Mouse (Mus musculus) layer of hippocampus, postnatal 10 days (tissue): Measurements from ENCODE around the gene Snx29. TPM values are rescaled to one million over a fixed set of nuclear protein-coding genes. Genes with fewer than 3 reads are reported as not detected.
"Not testable (repeated sequence)": the region's sequence is repeated elsewhere in the genome, so short reads cannot be mapped to it uniquely, and the experiment has no call there.

Experiments used
- DNase-seq, 2 experiments: peaks; one replicate each; pipeline ENCODE4 v3.0.0; 2021; ENCODE audit warnings: low spot score in 2 of 2
- total RNA-seq, 2 experiments: library from RNA; stranded (reverse); gene quantifications; 2 replicates each; pipeline ENCODE4 v1.2.3; 2021

Snx29 gene
- total RNA-seq, 2 experiments from 2014 or later = 33.1 to 33.4 TPM

DNA sequence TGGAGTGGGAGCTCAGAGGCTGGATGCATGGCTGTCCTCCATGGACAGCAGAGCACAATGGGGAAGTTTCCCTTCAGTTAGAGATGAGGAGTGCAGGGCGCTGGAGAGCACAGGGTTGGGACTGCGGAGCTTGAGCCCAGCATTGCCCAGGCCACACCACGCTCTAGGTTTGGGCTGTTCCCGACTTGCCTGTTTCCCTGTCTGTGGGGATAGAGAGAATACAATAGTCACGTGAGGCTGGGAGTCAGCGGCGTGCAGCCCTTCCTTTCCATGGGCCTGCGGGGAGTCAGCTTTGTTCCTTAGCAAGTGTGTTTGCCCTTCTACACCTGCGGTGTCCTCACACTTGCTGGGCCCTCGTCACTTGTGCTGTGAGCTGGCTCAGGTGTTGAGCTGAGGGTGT is 37.2 kb downstream of the Snx29 start:
- no peak for DNase-seq

DNA sequence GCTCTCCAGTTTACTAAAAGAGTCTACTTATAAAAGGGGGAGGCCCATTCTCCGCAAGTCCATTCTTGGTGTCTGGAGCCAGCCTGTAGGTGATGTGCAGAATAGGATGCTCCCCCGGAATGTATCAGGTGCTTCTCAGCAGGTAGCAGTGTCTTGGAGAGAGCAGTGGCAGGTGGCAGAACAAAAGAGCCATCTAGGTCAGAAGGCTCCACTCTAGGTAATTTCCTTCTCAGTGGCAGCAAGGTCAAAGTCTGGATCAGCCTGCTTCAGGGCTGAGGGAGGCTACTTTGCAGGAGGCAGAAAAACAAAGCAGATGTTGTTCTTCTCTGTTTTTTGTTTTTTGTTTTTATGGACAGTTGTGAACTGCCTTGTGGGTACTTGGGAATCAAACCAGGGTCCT is 37.9 kb downstream of the Snx29 start:
- DNase-seq = not testable (repeated sequence)

GRCm38 (mm10) chr16:11365626-11366025 is 42.9 kb downstream of the Snx29 start:
- no peak for DNase-seq

- DNase-seq = no peak
These were observed 44.1 kb downstream of the Snx29 start for GRCm38 (mm10) chr16:11366851-11367250.

GRCm38 (mm10) chr16:11368412-11368811 is 45.7 kb downstream of the Snx29 start:
- no peak for DNase-seq

- DNase-seq = no peak
These were observed 46.5 kb downstream of the Snx29 start for GRCm38 (mm10) chr16:11369162-11369561.

GRCm38 (mm10) chr16:11369642-11370041 is 46.9 kb downstream of the Snx29 start:
- peak in 1 of 2 experiments; percentile 20 for DNase-seq

- DNase-seq = no peak
These were observed 47.4 kb downstream of the Snx29 start for GRCm38 (mm10) chr16:11370132-11370544.

DNA sequence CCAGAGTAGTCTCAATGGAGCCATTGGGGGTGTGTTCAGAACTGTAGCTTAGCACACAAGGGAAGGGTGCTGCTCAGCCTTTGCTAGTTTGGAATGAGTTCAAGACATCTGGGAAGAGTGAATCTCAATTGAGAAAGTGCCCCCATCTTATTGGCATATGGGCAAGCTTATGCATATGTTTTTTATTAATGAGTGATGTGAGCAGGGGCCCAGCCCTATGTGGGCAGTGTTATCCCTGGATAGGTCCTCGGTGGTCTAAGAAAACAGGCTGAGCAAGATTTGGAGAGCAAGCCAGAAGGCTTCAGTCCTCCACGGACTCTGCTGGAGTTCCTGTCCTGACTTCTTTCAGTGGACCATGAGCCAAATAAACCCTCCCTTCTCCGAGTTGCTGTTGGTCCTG is 56.6 kb downstream of the Snx29 start:
- DNase-seq = no peak

GRCm38 (mm10) chr16:11380038-11380437 is 57.3 kb downstream of the Snx29 start:
- DNase-seq = no peak

DNA sequence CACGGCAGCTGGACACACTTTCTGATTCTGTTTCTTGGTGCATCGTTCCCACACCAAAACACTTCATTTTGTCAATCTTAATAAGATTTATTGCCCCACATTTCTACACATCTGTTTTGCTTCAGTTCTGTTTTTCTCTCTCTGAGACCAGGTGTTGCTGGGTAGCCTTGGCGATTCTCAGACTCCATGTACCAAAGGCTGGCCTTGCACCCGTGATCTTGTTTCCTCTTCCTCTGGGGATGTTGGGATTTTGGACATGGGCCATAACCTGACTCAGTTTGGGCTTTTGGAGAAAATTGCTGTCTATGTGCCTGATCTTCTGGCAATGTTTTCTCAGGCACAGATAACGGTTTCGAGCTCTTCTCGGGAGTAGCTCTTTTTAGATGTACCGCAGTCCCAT is 58.2 kb downstream of the Snx29 start:
- no peak for DNase-seq

DNA sequence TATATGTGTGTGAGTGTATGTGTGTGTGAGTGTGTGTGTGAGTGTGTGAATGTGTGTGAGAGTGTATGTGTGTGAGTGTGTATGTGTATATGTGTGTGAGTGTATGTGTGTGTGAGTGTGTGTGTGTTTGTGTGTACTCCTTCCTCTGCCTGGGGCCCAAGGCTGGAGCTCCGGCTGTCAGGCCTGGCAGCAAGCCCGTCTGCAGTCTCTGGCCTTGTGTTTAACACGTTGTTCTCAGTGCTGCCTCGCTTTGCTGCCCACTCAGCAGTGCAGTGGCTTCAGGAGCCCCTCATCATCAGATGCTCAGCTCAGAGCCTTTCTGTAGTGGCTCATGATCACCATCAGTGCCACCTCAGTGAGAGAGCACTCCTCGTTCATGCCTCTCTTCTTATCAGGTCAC is 61.7 kb downstream of the Snx29 start:
- peak; percentile 49 to 63 for DNase-seq

GRCm38 (mm10) chr16:11385150-11385549 is 62.4 kb downstream of the Snx29 start:
- DNase-seq = no peak

DNA sequence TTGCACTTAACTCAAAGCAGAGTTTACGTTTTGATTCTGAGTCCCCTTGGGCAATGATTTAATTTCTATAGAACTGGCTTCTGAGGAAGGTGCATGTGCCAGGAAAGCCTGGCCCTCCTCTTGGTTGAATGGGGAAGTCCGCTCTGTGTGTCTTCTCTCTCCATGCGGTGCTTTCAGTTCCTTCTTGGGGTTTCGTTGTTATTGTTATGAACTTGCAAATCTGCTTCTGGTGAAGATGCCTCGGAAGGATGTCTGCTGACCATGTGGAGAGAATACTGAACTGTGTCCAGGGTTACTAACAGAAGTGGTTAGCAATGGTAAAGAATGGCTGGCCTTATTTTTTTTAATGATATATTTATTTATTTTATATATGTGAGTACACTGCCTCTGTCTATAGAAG is 63.1 kb downstream of the Snx29 start:
- DNase-seq = no peak

- DNase-seq = no peak
These were observed 63.5 kb downstream of the Snx29 start for GRCm38 (mm10) chr16:11386221-11386620.

- no peak for DNase-seq
These were observed 65.4 kb downstream of the Snx29 start for GRCm38 (mm10) chr16:11388085-11388484.

DNA sequence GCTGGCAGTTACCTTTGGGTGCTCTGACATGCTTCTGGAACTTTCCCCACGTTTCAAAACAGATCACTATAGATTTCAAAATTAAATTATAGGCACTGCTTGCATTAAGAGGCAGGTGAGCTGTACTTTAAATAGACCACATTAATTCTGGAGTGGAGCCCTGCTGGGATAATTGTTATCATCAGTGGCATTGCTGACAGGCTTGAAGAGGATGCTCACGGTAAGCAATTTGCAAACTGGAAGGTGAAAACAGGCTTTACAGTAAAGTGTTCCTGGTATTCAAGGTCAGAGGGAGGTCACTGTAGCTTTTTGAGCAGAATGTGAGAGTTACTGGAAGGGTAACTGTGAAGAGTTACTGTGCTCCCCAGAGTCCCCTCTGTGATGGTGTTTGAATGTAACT is 66.6 kb downstream of the Snx29 start:
- DNase-seq = no peak

DNA sequence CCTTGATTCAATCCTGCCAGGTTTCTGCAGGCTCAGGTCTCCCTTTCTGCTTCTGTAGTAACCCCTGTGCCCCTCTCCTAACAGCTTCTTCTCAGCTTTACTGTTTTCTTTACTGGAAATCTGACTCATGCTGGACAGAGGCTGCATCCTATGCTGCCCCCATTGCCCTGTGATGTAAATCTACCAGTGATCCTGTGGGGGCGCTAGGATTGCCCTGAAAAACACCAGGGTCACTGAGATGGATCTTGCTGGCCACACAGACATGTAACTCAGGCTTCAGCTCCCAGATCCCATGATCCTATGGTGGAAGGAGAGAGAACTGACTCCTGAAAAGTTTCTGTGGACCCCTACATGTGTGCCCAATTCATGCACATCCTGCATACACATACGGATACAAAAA is 73.9 kb downstream of the Snx29 start:
- no peak for DNase-seq

- no peak for DNase-seq
These were observed 76.7 kb downstream of the Snx29 start for GRCm38 (mm10) chr16:11399386-11399785.

DNA sequence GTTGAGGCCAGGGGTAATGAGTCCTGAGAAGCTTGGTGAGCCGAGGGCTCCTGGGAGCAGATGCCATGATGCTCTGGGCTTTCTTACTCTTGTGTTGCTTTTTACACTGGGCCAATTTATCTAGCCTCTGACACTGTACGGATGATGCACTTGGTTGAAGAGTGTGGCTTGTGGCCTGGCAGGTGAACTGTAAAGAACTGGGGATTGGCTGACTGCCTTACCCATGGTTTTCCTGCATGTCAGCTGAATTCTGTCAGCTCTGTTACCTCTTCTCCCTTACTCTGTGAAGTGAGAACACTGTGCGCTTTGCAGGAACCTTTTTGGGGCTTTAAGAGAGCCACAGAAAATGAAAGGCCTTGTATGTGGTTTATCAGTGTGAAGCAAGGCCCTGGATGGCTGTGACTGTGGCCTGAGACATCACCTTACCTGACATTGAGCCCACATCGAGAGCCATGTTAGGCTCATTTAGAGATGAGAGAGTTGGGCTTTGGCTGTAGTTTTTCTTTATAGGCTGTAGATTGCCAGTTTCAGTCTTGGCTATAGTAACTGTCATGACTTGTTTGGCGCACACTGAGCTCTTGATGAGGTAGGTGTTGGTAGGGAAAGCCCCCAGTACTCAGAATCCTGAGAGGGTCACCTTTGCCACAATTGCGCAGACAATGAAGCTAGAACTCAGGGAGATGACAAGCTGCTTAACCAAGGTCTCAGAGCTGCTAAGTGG is 77.3 kb downstream of the Snx29 start:
- DNase-seq = no peak

DNA sequence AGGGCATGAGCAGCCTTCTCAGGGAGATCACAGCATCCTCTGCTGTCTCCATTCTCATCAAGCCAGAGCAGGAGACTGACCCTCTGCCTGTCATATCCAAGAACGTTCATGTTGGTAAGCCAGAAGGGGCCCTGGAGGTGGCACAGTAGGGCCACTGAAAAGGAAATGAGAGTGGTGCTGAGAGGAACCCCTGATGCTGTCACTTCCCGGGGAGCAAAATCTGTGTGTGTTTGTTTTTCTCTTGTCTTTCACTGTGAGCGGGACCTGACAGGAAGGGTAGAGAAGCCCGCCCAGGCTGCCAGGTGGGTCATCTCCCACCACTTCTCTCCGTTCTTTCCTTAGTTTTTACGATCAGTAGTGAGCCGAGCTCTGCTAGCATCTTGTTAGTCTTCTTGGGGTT is 78.2 kb downstream of the Snx29 start:
- no peak for DNase-seq

DNA sequence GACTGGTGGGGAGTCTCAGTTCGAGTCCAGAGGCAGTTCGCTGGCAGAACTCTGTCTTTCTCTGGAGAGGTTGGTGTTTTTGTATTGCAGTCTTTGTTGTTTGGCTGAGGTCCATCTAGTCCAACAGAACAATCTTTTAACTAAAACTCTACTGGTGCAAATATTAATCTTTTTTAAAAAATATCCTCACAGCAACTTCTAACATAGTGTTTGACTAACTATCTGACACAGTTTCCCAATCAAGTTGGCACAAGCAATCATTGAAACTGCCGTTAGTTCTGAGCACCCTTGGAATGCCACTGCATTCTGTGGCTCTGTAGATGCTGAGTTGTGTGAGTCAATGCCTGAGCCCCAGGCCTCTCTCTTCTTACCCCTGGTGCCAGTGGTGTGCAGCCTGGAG is 82.5 kb downstream of the Snx29 start:
- no peak for DNase-seq

GRCm38 (mm10) chr16:11406201-11406600 is 83.5 kb downstream of the Snx29 start:
- no peak for DNase-seq

- DNase-seq = no peak
These were observed 83.9 kb downstream of the Snx29 start for GRCm38 (mm10) chr16:11406622-11407021.
